Mouse (Mus musculus) 3134 (cell line): ENCODE data around the gene Upk2.
A peak's percentile ranks its signal among the peaks of the same experiment; 100 is the strongest.

ENCODE experiments used
- DNase-seq: peaks from one replicate; pipeline ENCODE4 v3.0.0-alpha.2; 2011; ENCODE audit warnings: low spot score; ENCODE audit not compliant: insufficient read length; ENCODE audit errors: extremely low read depth

The Upk2 gene

GRCm38 (mm10) chr9:44454891-44455220 is at the start of gene Upk2:
Gene Upk2, minus strand, starts transcription at chr9:44454976.
- DNase-seq, result no peak

- DNase-seq, result peak; percentile 66
Observed at GRCm38 (mm10) chr9:44502006-44502405, 47.2 kb upstream of the Upk2 start.

- DNase-seq, result peak; percentile 65
Observed at GRCm38 (mm10) chr9:44501206-44501879, 46.6 kb upstream of the Upk2 start.

DNA sequence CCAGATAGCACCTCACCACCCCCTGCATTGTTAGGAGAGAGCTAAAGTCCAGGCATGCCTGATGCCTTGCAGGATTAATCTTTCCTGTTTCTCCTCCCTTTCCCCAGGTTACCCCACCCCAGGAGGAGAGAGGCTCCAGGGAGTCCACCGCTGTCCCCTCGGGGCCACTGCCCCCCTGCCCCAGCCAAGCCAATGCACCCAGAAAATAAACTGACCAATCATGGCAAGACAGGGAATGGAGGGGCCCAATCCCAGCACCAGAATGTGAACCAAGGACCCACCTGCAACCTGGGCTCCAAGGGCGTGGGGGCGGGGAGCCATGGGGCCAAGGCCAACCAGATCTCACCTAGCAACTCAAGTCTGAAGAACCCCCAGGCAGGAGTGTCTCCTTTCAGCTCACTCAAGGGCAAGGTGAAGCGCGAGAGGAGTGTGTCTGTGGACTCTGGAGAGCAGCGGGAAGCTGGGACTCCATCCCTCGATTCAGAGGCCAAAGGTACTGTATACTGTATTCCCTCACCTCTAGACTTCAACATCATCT is 45.9 kb upstream of the Upk2 start:
- DNase-seq, result no peak

GRCm38 (mm10) chr9:44500163-44500533 is 45.4 kb upstream of the Upk2 start:
- DNase-seq, result no peak

- peak; percentile 86 for DNase-seq
Observed at GRCm38 (mm10) chr9:44499356-44500162, 44.8 kb upstream of the Upk2 start.

DNA sequence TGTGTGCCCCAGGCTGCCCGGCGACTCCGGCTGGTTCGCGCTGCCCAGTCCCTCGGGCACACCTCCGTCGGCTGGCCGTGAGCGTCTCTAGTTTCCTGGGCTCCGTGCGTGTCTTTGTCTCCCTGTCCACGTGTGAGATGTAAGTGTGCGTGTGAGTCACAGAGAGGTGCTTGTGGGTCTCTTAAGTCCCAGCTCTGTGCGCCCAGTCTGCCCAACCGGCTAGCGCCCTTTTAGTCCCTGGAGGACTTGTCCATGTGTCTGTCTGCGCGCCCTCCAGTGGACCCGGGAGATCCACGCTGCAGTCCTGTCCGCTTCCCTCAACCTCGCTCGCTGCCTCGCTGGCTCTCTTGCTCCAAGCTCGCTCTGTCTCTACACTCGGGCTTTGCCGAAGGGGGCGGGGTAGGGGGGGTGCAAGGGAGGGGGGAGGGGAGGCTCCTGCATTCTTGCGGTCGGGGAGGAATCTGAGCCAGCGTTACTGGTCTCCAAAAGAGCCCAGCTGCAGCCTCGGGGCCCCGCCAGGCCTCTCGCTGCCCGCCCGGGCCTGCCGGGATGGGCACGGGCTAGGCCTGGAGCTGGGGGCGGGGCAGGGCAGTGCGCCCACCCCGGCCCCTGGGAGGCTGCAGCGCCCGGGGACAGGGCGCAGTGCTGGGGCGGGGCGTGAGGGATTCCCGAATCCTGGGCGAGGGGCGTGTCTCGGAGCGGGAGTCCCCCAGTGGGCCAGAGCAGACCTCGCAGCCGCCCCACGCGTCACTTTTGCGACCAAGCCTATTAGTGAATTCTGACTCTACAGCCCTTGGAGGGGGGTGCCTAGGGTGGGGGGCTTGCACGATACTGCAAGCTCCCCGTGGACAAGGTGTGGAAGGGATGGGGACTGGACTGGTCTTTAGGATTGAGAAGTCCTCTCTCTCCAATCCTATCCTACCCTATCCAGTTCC is 43.9 kb upstream of the Upk2 start:
- DNase-seq, result peak; percentile 97

GRCm38 (mm10) chr9:44497624-44498377 is 43.0 kb upstream of the Upk2 start:
- peak; percentile 86 for DNase-seq

GRCm38 (mm10) chr9:44496803-44497461 is 42.2 kb upstream of the Upk2 start:
- DNase-seq, result no peak

DNA sequence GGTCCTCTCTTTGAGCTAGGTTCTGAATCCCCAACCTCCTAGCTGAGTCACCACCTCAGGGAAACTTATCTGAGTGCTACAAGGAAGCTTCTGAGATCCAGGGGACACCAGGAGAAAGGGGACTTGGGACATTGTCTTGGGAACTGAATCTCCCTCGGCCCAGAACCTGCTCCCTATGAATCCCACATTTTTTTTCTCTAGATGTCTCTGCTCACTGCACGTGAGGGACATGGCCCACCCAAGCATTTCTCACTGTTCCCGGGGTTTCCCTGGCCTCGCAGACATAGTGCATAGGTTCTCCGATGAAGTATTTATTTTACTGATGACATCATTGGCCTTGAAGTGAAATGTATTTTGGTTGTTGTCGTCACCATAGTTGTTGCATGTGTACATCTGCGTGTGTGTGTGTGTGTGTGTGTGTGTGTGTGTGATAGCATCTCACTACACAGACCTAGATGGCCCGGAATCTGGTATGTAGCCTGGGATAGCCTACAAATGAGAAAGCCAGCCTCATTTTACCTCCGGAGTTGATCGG is 41.1 kb upstream of the Upk2 start:
- DNase-seq, result no peak

GRCm38 (mm10) chr9:44494863-44495809 is 40.4 kb upstream of the Upk2 start:
- peak; percentile 60 for DNase-seq

- peak; percentile 85 for DNase-seq
Observed at GRCm38 (mm10) chr9:44494261-44494862, 39.6 kb upstream of the Upk2 start.

DNA sequence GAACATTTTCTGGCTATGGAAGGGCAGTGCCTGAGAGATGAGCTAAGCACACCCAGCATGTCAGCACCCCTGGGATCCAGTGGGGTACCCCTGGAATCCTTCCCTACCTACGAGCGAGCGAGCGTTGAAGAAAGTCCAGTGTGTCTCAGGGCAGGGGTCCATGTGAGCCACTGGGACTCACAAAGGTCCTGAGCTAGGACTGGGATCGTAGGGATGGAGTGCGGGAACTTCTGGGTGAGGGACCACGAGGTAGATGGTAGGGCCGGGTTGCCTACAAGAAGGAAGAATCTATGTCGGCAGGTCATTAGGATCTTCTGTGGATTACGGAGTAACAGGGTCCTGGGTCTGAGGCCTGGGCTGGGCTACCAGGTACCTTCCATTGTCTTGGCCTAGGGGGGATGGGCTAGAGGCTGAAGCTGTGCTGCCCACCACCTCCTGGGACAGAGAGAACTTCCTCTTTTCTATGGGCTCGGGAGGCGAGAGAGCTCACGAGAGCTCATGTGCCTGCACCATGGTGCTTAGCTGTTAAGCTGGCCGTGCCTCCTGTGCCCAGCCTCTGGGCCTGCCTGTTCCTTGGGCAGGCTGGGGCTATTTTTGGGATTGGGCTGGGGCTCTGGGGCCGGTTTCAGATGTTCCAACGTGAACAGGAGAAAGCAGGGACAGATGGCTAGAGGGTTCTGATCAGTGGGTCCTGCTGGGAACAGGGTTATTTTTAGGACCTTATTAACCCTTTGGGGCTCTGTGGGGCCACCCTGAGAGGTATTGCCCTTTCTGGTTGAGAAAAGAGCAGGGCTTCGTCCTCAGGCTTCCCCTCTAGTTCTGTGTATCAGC is 38.1 kb upstream of the Upk2 start:
- DNase-seq, result no peak

DNA sequence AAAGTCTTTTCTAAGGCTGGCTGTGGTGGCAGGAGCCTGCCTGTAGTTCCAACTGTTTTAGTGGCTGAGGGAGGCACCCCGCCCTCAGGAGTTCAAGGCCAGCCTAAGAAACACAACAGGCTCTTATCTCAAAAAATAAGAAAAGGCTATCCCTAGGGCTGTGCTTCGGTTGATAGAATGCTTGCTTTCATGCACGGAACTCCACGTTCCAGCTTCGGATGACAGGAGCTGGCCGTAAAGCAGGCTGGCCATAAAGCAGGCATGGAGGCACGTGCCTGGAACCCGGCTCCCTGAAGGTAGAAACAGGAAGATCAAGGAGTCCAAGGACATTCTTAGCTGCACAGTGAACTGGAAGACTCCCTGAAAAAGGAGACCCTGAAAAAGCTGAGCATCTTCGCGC is 36.6 kb upstream of the Upk2 start:
- DNase-seq, result no peak

GRCm38 (mm10) chr9:44490086-44490967 is 35.6 kb upstream of the Upk2 start:
- DNase-seq, result peak; percentile 63

DNA sequence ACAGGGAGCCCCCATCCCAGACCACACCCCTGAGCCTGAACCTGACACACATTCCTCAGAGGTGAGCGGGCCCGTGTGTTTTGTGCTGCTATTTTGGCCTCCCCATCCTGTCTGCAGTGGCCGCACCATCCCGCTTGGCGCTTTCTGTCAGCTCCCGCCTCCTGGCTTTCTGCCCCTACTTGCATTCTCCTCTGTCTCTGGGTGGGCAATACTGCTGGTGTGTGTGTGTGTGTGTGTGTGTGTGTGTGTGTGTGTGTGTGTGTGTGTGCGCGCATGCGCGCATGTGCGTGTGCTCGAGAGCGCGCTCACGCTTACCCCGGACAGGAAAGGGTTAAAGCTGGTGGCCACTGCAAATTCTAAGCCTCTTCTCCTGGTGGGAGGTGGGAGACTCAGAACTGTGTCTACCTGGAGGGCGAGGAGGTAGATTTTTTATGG is 34.9 kb upstream of the Upk2 start:
- peak; percentile 57 for DNase-seq
